Mouse (Mus musculus) bone marrow, adult 2 months (tissue): ENCODE measurements around the gene Tns3.

Experiments
- CTCF ChIP-seq: fragments of 200-500 bp; IDR thresholded peaks from 2 replicates; pipeline ENCODE4 v1.5.1; 2011; ENCODE audit warnings: low read length, control low read depth; ENCODE audit not compliant: control insufficient read depth, insufficient read depth
- POLR2A ChIP-seq: fragments of 200-500 bp; IDR thresholded peaks from 2 replicates; pipeline ENCODE4 v1.6.1; 2011; ENCODE audit warnings: low read depth, mild to moderate bottlenecking, control low read depth, low read length, borderline replicate concordance; ENCODE audit not compliant: control insufficient read depth

DNA sequence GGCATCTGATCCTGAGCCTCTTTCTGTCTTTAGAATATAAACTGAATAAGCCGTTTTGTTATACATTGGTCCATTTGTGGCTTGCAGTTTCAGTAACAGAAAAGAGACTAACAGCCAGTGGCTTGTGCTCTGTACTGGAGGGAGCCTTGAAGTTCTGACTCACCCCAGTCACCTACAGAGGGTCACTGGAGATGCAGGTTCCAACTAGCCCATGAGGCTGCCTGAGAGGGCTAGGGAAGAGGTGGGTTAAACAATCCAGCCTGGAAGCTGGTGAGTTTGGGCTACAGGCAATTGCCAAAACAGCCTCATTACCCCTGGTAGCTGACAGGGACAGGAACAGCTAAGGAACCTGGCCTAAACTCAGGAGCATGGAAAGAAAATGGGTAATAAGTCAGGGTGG, 21.7 kb upstream of the Tns3 start:
- TF ChIP-seq POLR2A, result no peak
- no peak for TF ChIP-seq CTCF
